Mouse (Mus musculus): ENCODE data around the gene Lrrc66. TPM values are rescaled to one million over a fixed set of nuclear protein-coding genes. Genes with fewer than 3 reads are reported as not detected.

The Lrrc66 gene
- polyA plus RNA-seq, 1 experiment from 2014 or later = 0.07 TPM

- Histone ChIP-seq H3K36me3 (peaks cover 54% of the 10 kb centered on the region), H3K9ac (no peak overlapping the region), H3K4me1 (no peaks in the 10 kb centered on the region), H3K27ac (replicated peaks) (no peak overlapping the region), H3K4me2 (no peak overlapping the region), H3K27me3 (replicated peaks) (no peaks in the 10 kb centered on the region), H3K9me3 (no peaks in the 10 kb centered on the region), H3K4me3 (no peak overlapping the region)
- 77% methylated on average over 12 of the region's 12 CpGs for WGBS
- ATAC-seq (ENCODE audit: extremely low read depth, insufficient number of reproducible peaks, low FRiP score, low TSS enrichment) = no peak
Measured at GRCm38 (mm10) chr5:73556733-73557425, 75.4 kb downstream of the Lrrc66 start.

Other genes with a start within 250 kb of the Lrrc66 start
- gene Cwh43, start 226.5 kb downstream of the Lrrc66 start, polyA plus RNA-seq (2015; fragmentation: Nextera tagmentation; extraction: Ambion mirVana) = not detected in 2 replicates
- gene Dcun1d4, start 151.5 kb downstream of the Lrrc66 start, polyA plus RNA-seq (2015; fragmentation: Nextera tagmentation; extraction: Ambion mirVana) = 15.2 and 15.7 TPM in 2 replicates
- gene Sgcb, start 15.3 kb upstream of the Lrrc66 start, polyA plus RNA-seq (2015; fragmentation: Nextera tagmentation; extraction: Ambion mirVana) = 27.3 and 28.5 TPM in 2 replicates
- 0.16 and 0.17 TPM in 2 replicates for gene Spata18, start 18.9 kb upstream of the Lrrc66 start, polyA plus RNA-seq (2015; fragmentation: Nextera tagmentation; extraction: Ambion mirVana)